Mouse (Mus musculus) inflammation-experienced regulatory T-cells, adult 6 months (primary cell): ENCODE results near the gene St6gal1. TPM values are rescaled to one million over a fixed set of nuclear protein-coding genes. Genes with fewer than 3 reads are reported as not detected.

Experiments used
- ATAC-seq: one replicate; pipeline ENCODE4 v1.8.0; 2017
- polyA plus RNA-seq, 3 experiments: library from polyadenylated mRNA; unstranded; fragments of 100-300 nt; shearing (Covaris generic); gene quantifications; one replicate each; pipeline ENCODE4 v1.2.1; 2017

St6gal1 gene
- polyA plus RNA-seq, 3 experiments from 2014 or later, result 24.7 to 67.7 (median 66.3) TPM

GRCm38 (mm10) chr16:23274606-23275310 is 50.2 kb downstream of the St6gal1 start:
- ATAC-seq, result peak; percentile 71

GRCm38 (mm10) chr16:23275661-23276060 is 51.1 kb downstream of the St6gal1 start:
- no peak for ATAC-seq

GRCm38 (mm10) chr16:23279879-23280741 is 55.6 kb downstream of the St6gal1 start:
- peak; percentile 70 for ATAC-seq

GRCm38 (mm10) chr16:23280742-23281090 is 56.2 kb downstream of the St6gal1 start:
- ATAC-seq, result no peak

GRCm38 (mm10) chr16:23282241-23282640 is 57.7 kb downstream of the St6gal1 start:
- ATAC-seq, result peak; percentile 41

GRCm38 (mm10) chr16:23282941-23283340 is 58.4 kb downstream of the St6gal1 start:
- no peak for ATAC-seq

- no peak for ATAC-seq
Observed at GRCm38 (mm10) chr16:23283677-23284076, 59.1 kb downstream of the St6gal1 start.

- no peak for ATAC-seq
Observed at GRCm38 (mm10) chr16:23284470-23285394, 60.2 kb downstream of the St6gal1 start.

GRCm38 (mm10) chr16:23286380-23287097 is 62.0 kb downstream of the St6gal1 start:
- ATAC-seq, result peak; percentile 48

- no peak for ATAC-seq
Observed at GRCm38 (mm10) chr16:23287312-23288040, 62.9 kb downstream of the St6gal1 start.

GRCm38 (mm10) chr16:23288103-23288502 is 63.6 kb downstream of the St6gal1 start:
- peak; percentile 27 for ATAC-seq

GRCm38 (mm10) chr16:23289424-23289823 is 64.9 kb downstream of the St6gal1 start:
- no peak for ATAC-seq

- ATAC-seq, result no peak
Observed at GRCm38 (mm10) chr16:23290171-23290570, 65.6 kb downstream of the St6gal1 start.

GRCm38 (mm10) chr16:23291521-23291920 is 67.0 kb downstream of the St6gal1 start:
- ATAC-seq, result no peak

GRCm38 (mm10) chr16:23294236-23294635 is 69.7 kb downstream of the St6gal1 start:
- ATAC-seq, result no peak

- ATAC-seq, result no peak
Observed at GRCm38 (mm10) chr16:23294747-23295146, 70.2 kb downstream of the St6gal1 start.

- ATAC-seq, result no peak
Observed at GRCm38 (mm10) chr16:23295720-23296119, 71.2 kb downstream of the St6gal1 start.

- no peak for ATAC-seq
Observed at GRCm38 (mm10) chr16:23296721-23297120, 72.2 kb downstream of the St6gal1 start.

GRCm38 (mm10) chr16:23298441-23298840 is 73.9 kb downstream of the St6gal1 start:
- no peak for ATAC-seq

- no peak for ATAC-seq
Observed at GRCm38 (mm10) chr16:23298911-23299310, 74.4 kb downstream of the St6gal1 start.
